Mouse (Mus musculus) midbrain, embryonic 10.5 days (tissue): ENCODE measurements around the gene Ror1. TPM values are rescaled to one million over a fixed set of nuclear protein-coding genes. Genes with fewer than 3 reads are reported as not detected.

Experiments
- DNase-seq: peaks from one replicate; pipeline ENCODE4 v3.0.0-alpha.2; 2017; ENCODE audit warnings: low spot score
- H3K27ac ChIP-seq: fragments of 300-500 bp; sonication (generic); replicated peaks from 2 replicates; pipeline ENCODE4 v1.5.1; 2016; ENCODE audit warnings: mild to moderate bottlenecking
- H3K27me3 ChIP-seq: fragments of 300-500 bp; sonication (generic); 2 replicates; pipeline ENCODE4 v1.6.1; 2016; ENCODE audit warnings: low read depth, mild to moderate bottlenecking; ENCODE audit not compliant: poor library complexity, severe bottlenecking
- H3K36me3 ChIP-seq: fragments of 300-500 bp; sonication (generic); 2 replicates; pipeline ENCODE4 v1.6.1; 2016; ENCODE audit warnings: mild to moderate bottlenecking, moderate library complexity
- H3K4me1 ChIP-seq: fragments of 300-500 bp; sonication (generic); 2 replicates; pipeline ENCODE4 v1.6.1; 2016
- H3K4me3 ChIP-seq: fragments of 300-500 bp; sonication (generic); 2 replicates; pipeline ENCODE4 v1.5.1; 2016; ENCODE audit warnings: mild to moderate bottlenecking, moderate library complexity
- H3K9me3 ChIP-seq: fragments of 300-500 bp; sonication (generic); replicated peaks from 2 replicates; pipeline ENCODE4 v1.6.1; 2016; ENCODE audit warnings: mild to moderate bottlenecking
- WGBS: fragments of 180-500 bp; shearing (Covaris S2); methylation state at CpG from one replicate; pipeline ENCODE4 v1.1.7; 2016; 5-methylcytosine and 5-hydroxymethylcytosine counted together
- polyA plus RNA-seq: library from polyadenylated mRNA; unstranded; fragments of >200 nt; fragmentation: Nextera tagmentation; extraction: Ambion mirVana; gene quantifications from 2 replicates; pipeline ENCODE4 v1.2.1, GENCODE M21; 2016

Ror1 gene
- polyA plus RNA-seq, 1 experiment from 2014 or later: 5.9 TPM

DNA sequence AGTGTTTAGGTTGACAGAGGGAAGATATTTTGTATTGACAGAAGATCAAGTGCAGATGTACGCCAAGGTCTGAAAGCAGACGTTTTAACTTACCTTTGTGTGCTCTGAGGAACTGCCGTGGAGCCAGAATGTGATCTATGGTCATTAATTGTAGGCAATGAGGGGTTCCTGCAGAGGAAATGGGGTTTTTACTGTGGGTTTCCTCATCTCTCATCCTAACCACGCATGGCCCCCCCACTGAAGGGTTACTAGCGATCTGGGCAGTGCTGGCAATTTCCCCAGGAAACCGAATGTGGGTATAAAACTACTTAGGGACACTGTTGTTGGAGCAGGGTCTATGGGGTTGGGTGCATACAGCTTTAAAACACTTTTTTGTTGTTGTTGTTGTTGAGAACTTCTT, 25.5 kb upstream of the Ror1 start:
- Histone ChIP-seq H3K9me3 (no peaks in the 10 kb centered on the region), H3K4me3 (no peak overlapping the region), H3K4me1 (peaks cover 16% of the 10 kb centered on the region), H3K36me3 (no peaks in the 10 kb centered on the region), H3K27ac (no peak overlapping the region), H3K27me3 (peaks cover 8% of the 10 kb centered on the region; the same call in 1 of the 2 replicates)
- WGBS: 80% methylated on average over 6 of the region's 6 CpGs
- no peak for DNase-seq

DNA sequence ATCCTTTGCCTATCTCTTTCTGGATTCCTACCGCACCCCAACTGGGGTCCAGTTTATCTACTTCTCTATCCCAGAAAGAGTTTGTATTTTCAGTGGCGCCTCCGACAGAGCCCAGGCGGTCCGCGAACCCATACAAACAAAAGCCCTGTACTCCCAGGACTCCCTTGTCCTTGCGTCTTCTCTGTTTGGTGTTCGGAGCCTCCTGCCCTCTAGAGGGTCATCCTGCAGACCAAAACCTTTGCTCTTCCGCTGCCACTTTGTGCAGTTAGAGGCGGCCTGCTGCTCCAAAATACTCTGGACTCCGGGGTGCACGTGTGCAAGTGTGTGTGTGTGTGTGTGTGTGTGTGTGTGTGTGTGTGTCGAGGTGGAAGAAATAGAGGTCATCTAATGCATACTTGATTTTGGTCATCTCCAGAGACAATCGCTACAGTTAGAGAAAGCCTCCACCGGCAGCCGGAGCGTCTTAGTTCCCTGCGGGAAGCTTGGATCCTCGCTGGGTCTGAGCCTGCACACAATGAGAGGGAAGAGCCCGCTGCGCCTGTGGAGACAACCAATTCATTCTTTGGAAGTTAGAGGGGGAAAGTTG, 1.1 kb downstream of the Ror1 start:
- peak overlapping the region; percentile 77 for H3K4me3 ChIP-seq
- under 1% methylated on average over 21 of the region's 21 CpGs for WGBS
- peaks cover 44% of the 10 kb centered on the region for H3K27me3 ChIP-seq
- H3K4me1 ChIP-seq: peaks cover 34% of the 10 kb centered on the region
- H3K9me3 ChIP-seq: no peaks in the 10 kb centered on the region
- H3K27ac ChIP-seq: peak overlapping the region; percentile 86
- DNase-seq: peak; percentile 56
- H3K36me3 ChIP-seq: no peaks in the 10 kb centered on the region

DNA sequence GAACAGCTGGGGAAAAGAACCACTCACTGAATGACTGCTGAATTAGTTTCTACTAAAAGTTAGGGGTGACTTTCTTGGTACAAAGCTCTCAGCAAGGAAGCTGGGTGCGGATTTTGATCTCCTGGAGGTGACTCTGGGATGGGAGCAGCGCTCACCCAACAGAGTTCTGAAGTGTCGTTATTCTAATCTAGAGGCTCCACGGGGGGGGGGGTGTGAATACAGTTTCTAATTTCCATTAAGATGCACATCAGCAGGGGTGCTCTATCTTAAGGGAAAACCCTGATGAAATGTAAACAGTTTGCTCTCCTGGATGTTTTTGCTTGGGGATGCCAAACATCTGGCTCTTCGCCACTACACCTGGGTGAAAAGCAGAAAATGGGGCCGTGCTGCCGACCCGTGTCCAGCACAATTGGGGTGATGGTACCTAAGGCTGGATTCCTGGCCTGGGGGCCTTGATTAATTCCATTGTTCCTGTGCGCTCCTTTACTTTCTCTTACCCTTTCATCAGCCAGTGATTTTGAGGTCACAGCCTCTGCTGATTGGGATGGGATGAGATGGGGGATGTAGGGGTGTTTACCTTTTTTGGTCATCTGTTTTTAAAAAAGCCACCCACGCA, 1.9 kb downstream of the Ror1 start:
- 6% methylated on average over 10 of the region's 10 CpGs for WGBS
- peaks cover 44% of the 10 kb centered on the region for H3K27me3 ChIP-seq
- H3K4me1 ChIP-seq: peaks cover 38% of the 10 kb centered on the region
- no peaks in the 10 kb centered on the region for H3K9me3 ChIP-seq
- no peaks in the 10 kb centered on the region for H3K36me3 ChIP-seq
- no peak overlapping the region; the same call in 1 of the 2 replicates for H3K27ac ChIP-seq
- H3K4me3 ChIP-seq: peak overlapping the region; percentile 77
- DNase-seq: no peak

DNA sequence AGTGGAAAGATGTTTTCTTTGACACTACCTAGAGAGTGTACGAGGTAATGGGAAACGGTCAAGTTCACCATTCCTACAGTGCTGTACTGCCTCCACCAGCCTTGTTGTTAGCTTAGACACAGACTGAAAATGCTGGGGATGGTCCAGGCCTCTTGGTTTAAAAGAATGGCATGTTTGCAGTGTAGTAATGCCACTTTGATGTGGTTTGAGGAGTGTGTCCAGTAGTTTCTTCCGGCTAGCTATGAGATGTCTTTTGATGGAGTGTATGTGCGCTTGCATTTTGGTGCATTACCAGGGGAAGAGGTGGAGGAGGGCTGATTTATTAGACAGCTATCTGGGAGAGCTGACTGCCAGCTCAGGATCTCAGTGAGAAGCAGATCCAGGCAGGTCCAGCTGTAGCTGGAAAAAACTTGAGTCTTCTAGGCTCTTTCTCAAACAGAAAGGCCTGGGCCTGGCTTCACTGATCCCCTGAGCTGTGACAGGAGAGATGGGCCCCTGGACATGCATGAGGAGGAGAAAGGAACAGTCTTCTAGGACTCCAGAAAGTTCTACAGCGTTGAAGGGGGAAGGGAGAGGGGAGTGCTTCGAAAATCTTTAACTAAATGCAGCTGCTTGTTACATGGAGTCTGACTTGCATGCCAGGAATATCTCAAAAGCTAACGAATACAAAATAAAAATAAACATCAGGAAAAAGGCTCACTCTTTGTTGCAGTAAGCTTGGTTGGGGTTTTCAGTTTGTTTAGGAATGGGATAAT, 5.7 kb downstream of the Ror1 start:
- Histone ChIP-seq H3K36me3 (no peaks in the 10 kb centered on the region), H3K4me1 (peaks cover 43% of the 10 kb centered on the region), H3K27me3 (peaks cover 28% of the 10 kb centered on the region), H3K4me3 (no peak overlapping the region), H3K9me3 (no peaks in the 10 kb centered on the region), H3K27ac (no peak overlapping the region)
- WGBS: 76% methylated on average over 7 of the region's 7 CpGs
- DNase-seq: no peak

DNA sequence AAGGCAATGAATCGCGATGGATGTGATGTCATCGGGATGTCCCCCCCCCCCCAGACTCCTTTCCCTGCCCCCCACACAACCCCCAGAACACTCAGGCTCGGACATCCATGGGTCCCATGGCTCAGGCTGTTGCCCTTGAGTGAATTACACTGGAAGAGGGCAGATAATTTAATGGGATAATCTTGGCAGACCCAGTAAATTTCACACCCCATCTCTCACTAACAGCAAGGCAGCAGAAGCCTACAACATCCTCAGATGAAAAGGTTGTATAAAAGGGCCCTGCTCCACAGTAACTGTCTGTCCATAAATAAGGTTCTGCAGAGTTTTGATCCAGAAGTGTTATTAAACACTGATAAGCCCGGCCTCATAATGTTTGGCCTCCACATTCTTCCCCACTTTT, 6.3 kb downstream of the Ror1 start:
- H3K4me3 ChIP-seq: no peak overlapping the region
- DNase-seq: no peak
- peaks cover 37% of the 10 kb centered on the region for H3K4me1 ChIP-seq
- H3K36me3 ChIP-seq: no peaks in the 10 kb centered on the region
- peaks cover 25% of the 10 kb centered on the region for H3K27me3 ChIP-seq
- H3K27ac ChIP-seq: no peak overlapping the region
- no peaks in the 10 kb centered on the region for H3K9me3 ChIP-seq
- WGBS: 55% methylated on average over 5 of the region's 5 CpGs

DNA sequence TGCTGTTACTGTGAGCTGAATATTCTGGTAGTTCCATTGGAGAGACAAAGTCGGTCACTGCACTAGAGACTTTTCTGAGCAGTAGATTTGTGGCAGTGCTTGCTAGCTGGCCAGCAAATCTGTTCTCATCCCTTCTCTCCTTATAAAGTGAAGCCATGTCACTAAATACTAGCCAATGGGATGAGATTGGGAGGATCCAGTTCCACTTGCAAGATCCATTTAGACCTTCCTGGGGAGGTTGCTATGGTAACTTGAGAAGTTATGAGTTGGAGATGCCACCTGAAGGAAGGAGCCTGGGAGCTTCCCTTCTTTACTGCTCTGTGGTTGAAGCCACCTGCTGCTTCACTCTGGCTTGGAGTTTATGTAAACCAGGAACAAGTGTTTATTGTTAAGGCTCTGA, 8.7 kb downstream of the Ror1 start:
- Histone ChIP-seq H3K27ac (no peak overlapping the region), H3K36me3 (no peaks in the 10 kb centered on the region), H3K4me1 (peaks cover 29% of the 10 kb centered on the region), H3K9me3 (no peaks in the 10 kb centered on the region), H3K4me3 (no peak overlapping the region), H3K27me3 (peaks cover 4% of the 10 kb centered on the region)
- 83% methylated on average over 1 of the region's 1 CpGs for WGBS
- DNase-seq: no peak

DNA sequence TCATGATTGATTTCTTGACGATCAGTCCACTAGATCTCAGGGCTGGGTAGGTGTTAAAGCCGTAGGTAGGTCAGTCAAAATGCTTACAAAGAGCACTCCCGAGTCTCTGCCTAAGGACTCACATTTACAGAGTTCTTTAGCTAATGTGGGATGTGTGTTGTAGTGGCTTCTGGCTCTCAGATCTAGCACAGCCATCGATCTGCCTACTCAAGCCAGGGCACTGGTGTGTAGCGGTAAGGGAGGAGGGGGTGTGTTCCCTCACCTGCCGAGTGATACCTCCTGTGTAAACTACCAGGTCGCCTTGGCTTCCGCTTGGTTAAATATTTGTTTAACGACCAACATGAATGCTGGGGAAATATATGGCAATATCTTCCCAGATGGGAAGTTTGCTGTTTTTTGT, 12.0 kb downstream of the Ror1 start:
- DNase-seq: no peak
- Histone ChIP-seq H3K27ac (no peak overlapping the region), H3K9me3 (no peaks in the 10 kb centered on the region), H3K27me3 (0 out of 2 replicates have a peak, but pooled peaks cover 7% of the 10 kb centered on the region), H3K36me3 (no peaks in the 10 kb centered on the region), H3K4me1 (peaks cover 30% of the 10 kb centered on the region), H3K4me3 (no peak overlapping the region)
- WGBS: 90% methylated on average over 9 of the region's 9 CpGs

DNA sequence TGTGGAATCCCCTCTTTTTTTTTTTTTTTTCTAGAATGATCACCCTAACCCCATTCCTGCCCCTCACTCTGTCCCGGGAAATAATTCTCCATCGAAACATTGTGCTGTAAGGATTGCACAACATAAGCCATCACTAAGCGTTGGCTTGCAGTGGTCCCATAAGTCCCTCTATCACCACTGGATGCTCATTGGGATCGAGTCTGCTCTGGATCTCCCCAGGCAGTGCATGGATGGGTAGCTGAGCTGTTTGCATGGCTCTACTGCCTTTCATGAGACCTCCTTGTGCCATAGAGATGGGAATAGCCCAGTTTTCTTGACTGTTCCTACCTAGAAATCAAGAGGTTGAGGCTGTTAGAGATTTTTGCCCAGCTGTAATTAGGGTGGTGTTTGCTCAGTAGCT, 13.0 kb downstream of the Ror1 start:
- 0 out of 2 replicates have a peak, but pooled peaks cover 7% of the 10 kb centered on the region for H3K27me3 ChIP-seq
- H3K4me3 ChIP-seq: no peak overlapping the region
- H3K4me1 ChIP-seq: peaks cover 24% of the 10 kb centered on the region
- DNase-seq: no peak
- H3K27ac ChIP-seq: no peak overlapping the region
- no peaks in the 10 kb centered on the region for H3K36me3 ChIP-seq
- H3K9me3 ChIP-seq: no peaks in the 10 kb centered on the region
- 97% methylated on average over 4 of the region's 4 CpGs for WGBS

DNA sequence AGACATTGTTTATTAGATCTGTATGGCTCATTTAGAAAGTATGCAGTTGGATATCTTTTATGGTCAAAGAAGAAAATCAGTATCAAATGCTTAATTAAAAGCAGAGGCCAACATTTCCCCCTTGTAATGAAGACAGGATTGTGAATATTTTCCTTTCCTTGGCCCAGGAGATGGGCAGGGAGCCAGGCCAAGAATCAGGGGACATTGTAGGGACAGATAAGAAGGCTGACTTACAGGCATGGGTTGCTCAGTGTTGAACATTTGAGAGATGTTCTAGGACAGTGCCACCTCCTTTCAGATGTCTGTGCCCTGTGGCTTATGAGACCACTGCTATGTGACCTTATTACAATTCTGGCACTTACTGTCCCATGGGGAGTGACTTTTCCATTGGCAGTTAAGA, 18.6 kb downstream of the Ror1 start:
- Histone ChIP-seq H3K4me3 (no peak overlapping the region), H3K9me3 (no peaks in the 10 kb centered on the region), H3K4me1 (peaks cover 23% of the 10 kb centered on the region), H3K27me3 (0 out of 2 replicates have a peak, but pooled peaks cover 7% of the 10 kb centered on the region), H3K27ac (no peak overlapping the region), H3K36me3 (no peaks in the 10 kb centered on the region)
- no peak for DNase-seq

DNA sequence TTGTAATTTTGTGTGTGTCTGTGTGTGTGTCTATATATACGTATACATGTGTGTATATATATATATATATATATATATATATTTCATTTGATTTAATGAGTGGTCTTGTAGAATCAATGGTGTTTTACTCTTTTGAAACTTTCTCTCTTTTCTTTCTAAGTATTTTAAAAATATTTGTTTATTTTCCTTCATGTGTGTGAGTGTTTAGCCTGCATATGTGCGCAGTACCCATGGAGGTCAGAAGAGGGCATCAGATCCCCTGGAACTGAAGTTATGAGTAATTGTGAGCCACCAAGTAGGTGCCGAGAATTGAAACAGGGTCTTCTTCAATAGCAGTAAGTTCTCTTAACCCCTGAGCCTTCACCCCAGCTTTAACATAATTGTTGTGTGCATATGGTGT, 20.8 kb downstream of the Ror1 start:
- Histone ChIP-seq H3K4me3 (no peak overlapping the region), H3K4me1 (peaks cover 17% of the 10 kb centered on the region), H3K27ac (no peak overlapping the region), H3K27me3 (no peaks in the 10 kb centered on the region), H3K9me3 (no peaks in the 10 kb centered on the region), H3K36me3 (no peaks in the 10 kb centered on the region)
- no peak for DNase-seq
- WGBS: 91% methylated on average over 3 of the region's 3 CpGs

DNA sequence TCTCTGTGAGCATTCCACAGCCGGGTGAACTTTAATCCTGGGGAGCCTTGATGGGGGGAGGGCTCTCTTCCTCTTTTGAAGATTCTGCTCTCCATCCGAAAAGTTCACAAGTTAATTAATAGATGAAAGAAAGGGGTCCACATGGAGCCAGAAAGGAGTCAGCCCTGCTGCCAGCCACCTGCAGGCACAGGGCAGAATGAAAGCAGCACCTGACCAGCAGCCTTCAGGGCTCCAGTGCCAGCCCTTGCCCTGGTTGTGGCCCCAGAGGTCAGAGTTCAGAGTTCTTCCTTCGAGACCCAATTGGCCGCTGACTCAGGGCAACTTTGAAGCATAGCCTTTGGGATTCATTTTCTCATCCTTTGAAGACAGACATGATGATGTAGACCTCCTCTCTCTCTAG, 23.1 kb downstream of the Ror1 start:
- 35% methylated on average over 4 of the region's 4 CpGs for WGBS
- no peak overlapping the region for H3K27ac ChIP-seq
- no peak for DNase-seq

DNA sequence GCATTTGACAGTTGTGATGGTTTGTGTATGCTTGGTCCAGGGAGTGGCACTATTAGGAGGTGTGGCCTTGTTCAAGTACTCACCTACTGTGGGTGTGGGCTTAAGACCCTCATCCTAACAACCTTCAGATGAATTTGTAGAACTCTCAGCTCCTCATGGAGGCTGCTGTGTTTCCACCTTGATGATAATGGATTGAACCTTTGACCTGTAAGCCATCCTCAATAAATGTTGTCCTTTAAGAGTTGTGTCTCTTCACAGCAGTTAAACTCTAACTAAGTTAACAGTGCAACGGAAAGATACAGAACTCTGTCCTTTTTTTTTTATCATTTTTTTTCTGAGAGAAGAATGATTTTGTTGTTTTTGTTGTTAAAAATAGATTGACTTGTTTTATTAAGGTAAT, 23.8 kb downstream of the Ror1 start:
- H3K36me3 ChIP-seq: no peaks in the 10 kb centered on the region
- no peak overlapping the region for H3K27ac ChIP-seq
- no peak for DNase-seq
- H3K9me3 ChIP-seq: no peaks in the 10 kb centered on the region
- 82% methylated on average over 1 of the region's 1 CpGs for WGBS
- peaks cover 11% of the 10 kb centered on the region for H3K4me1 ChIP-seq
- H3K27me3 ChIP-seq: no peaks in the 10 kb centered on the region
- H3K4me3 ChIP-seq: no peak overlapping the region

More for the DNA sequence above, 23.1 kb downstream of the Ror1 start:
- Histone ChIP-seq H3K4me1 (peaks cover 11% of the 10 kb centered on the region), H3K36me3 (no peaks in the 10 kb centered on the region), H3K27me3 (no peaks in the 10 kb centered on the region), H3K4me3 (no peak overlapping the region), H3K9me3 (no peaks in the 10 kb centered on the region)

DNA sequence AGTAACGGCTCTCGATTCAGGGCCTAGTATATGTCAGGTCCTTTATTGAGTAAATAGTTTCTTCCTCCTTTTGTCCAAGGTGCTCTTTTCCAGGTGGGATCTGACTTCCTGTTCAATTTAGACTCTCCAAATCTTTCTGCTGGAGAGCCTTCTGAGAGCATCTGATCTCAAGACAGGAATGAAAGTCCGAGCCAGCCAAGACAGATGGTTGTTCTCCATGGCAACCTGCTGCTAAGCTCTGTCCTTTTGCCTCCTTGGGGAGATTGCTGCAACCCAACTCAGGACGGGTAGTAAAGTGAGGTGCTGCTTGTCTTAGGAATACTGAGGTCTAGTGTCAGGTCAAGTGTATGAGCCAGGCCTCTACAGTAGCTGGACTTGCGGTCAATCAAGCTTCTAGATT, 25.0 kb downstream of the Ror1 start:
- Histone ChIP-seq H3K4me1 (peaks cover 11% of the 10 kb centered on the region), H3K27ac (no peak overlapping the region), H3K36me3 (no peaks in the 10 kb centered on the region), H3K27me3 (no peaks in the 10 kb centered on the region), H3K4me3 (no peak overlapping the region), H3K9me3 (no peaks in the 10 kb centered on the region)
- 79% methylated on average over 5 of the region's 5 CpGs for WGBS
- DNase-seq: no peak
